Mouse (Mus musculus) ES-CJ7 (cell line): ENCODE results near the gene Gadd45b.

Experiments used
- DNase-seq: peaks from one replicate; pipeline ENCODE4 v3.0.0; 2011; ENCODE audit warnings: low read depth, low spot score

Gene Gadd45b

GRCm38 (mm10) chr10:80929299-80930226 is at the start of gene Gadd45b:
Gene Gadd45b (plus strand): TSS chr10:80930073.
- peak; percentile 99 for DNase-seq

GRCm38 (mm10) chr10:80880131-80880641 is 49.7 kb upstream of the Gadd45b start:
- peak; percentile 87 for DNase-seq

GRCm38 (mm10) chr10:80880901-80881300 is 49.0 kb upstream of the Gadd45b start:
- peak; percentile 43 for DNase-seq

GRCm38 (mm10) chr10:80881301-80881700 is 48.6 kb upstream of the Gadd45b start:
- DNase-seq: peak; percentile 88

GRCm38 (mm10) chr10:80887181-80887580 is 42.7 kb upstream of the Gadd45b start:
- no peak for DNase-seq

- DNase-seq: no peak
These were observed 34.8 kb upstream of the Gadd45b start for GRCm38 (mm10) chr10:80895100-80895499.

GRCm38 (mm10) chr10:80895697-80896096 is 34.2 kb upstream of the Gadd45b start:
- DNase-seq: peak; percentile 41

- DNase-seq: no peak
These were observed 33.0 kb upstream of the Gadd45b start for GRCm38 (mm10) chr10:80896581-80897485.

- peak; percentile 69 for DNase-seq
These were observed 31.9 kb upstream of the Gadd45b start for GRCm38 (mm10) chr10:80897861-80898510.

- DNase-seq: no peak
These were observed 30.8 kb upstream of the Gadd45b start for GRCm38 (mm10) chr10:80899074-80899473.

- no peak for DNase-seq
These were observed 30.1 kb upstream of the Gadd45b start for GRCm38 (mm10) chr10:80899591-80900317.

GRCm38 (mm10) chr10:80900318-80901247 is 29.3 kb upstream of the Gadd45b start, which contains the start of gene Timm13:
Gene Timm13 (minus strand): TSS chr10:80900969.
- peak; percentile 100 for DNase-seq

- no peak for DNase-seq
These were observed 28.2 kb upstream of the Gadd45b start for GRCm38 (mm10) chr10:80901409-80902272.

- DNase-seq: no peak
These were observed 27.5 kb upstream of the Gadd45b start for GRCm38 (mm10) chr10:80902273-80902940.

- DNase-seq: no peak
These were observed 26.6 kb upstream of the Gadd45b start for GRCm38 (mm10) chr10:80903282-80903681.

GRCm38 (mm10) chr10:80904004-80904693 is 25.7 kb upstream of the Gadd45b start:
- no peak for DNase-seq

GRCm38 (mm10) chr10:80904709-80905108 is 25.2 kb upstream of the Gadd45b start:
- no peak for DNase-seq
